Mouse (Mus musculus) lung, postnatal 0 days (tissue): Measurements from ENCODE around the gene Igsf8. TPM values are rescaled to one million over a fixed set of nuclear protein-coding genes. Genes with fewer than 3 reads are reported as not detected.

Source experiments
- ATAC-seq: fragments of 200-750 bp; cut with Nextera tagmentation; 2 replicates; pipeline ENCODE4 v1.8.0; 2017; ENCODE audit warnings: moderate library complexity
- DNase-seq: peaks from one replicate; pipeline ENCODE4 v3.0.0-alpha.2; 2016; ENCODE audit warnings: low spot score
- H3K27ac ChIP-seq: fragments of 300-500 bp; sonication (generic); 2 replicates; pipeline ENCODE4 v1.5.1; 2014; ENCODE audit warnings: antibody characterized with exemption, mild to moderate bottlenecking, low read length, mixed read lengths
- H3K27me3 ChIP-seq: fragments of 300-500 bp; sonication (generic); replicated peaks from 2 replicates; pipeline ENCODE4 v1.6.1; 2014; ENCODE audit warnings: low read length, mixed read lengths; ENCODE audit not compliant: insufficient read depth
- H3K36me3 ChIP-seq: fragments of 300-500 bp; sonication (generic); 2 replicates; pipeline ENCODE4 v1.6.1; 2014; ENCODE audit warnings: low read length, mixed read lengths; ENCODE audit not compliant: insufficient read depth
- H3K4me1 ChIP-seq: fragments of 300-500 bp; sonication (generic); 2 replicates; pipeline ENCODE4 v1.6.1; 2014; ENCODE audit warnings: antibody characterized with exemption, low read depth, low read length, mixed read lengths; ENCODE audit not compliant: insufficient read depth
- H3K4me2 ChIP-seq: fragments of 300-500 bp; sonication (generic); replicated peaks from 2 replicates; pipeline ENCODE4 v1.6.1; 2014; ENCODE audit warnings: low read depth, mild to moderate bottlenecking, low read length, moderate library complexity, mixed read lengths
- H3K4me3 ChIP-seq: fragments of 300-500 bp; sonication (generic); 2 replicates; pipeline ENCODE4 v1.5.1; 2014; ENCODE audit warnings: low read depth, low read length
- H3K9ac ChIP-seq: fragments of 300-500 bp; sonication (generic); replicated peaks from 2 replicates; pipeline ENCODE4 v1.6.1; 2014; ENCODE audit warnings: low read depth, mild to moderate bottlenecking
- H3K9me3 ChIP-seq: fragments of 300-500 bp; sonication (generic); 2 replicates; pipeline ENCODE4 v1.6.1; 2016; ENCODE audit warnings: low read length, mixed read lengths
- CTCF ChIP-seq: IDR thresholded peaks from 2 replicates; pipeline ENCODE4 v1.5.1; 2016; ENCODE audit warnings: antibody characterized with exemption, mild to moderate bottlenecking
- EP300 ChIP-seq: IDR thresholded peaks from 2 replicates; pipeline ENCODE4 v1.6.1; 2016; ENCODE audit warnings: antibody characterized with exemption, mild to moderate bottlenecking, control low read depth
- WGBS: fragments of 180-500 bp; shearing (Covaris S2); extraction: QIAGEN DNeasy Blood & Tissue Kit; methylation state at CpG from one replicate; pipeline ENCODE4 v1.1.7; 2014; 5-methylcytosine and 5-hydroxymethylcytosine counted together
- polyA plus RNA-seq: library from polyadenylated mRNA; unstranded; fragments of >200 nt; fragmentation: Nextera tagmentation; extraction: Ambion mirVana; gene quantifications from 2 replicates; pipeline ENCODE4 v1.2.1, GENCODE M21; 2015

Gene Igsf8
- polyA plus RNA-seq, 1 experiment from 2014 or later, result 30.0 TPM

GRCm38 (mm10) chr1:172364684-172365083 is 103.2 kb downstream of the Igsf8 start:
- 13% methylated on average over 6 of the region's 6 CpGs for WGBS
- no peaks in the 10 kb centered on the region for H3K27me3 ChIP-seq
- H3K4me3 ChIP-seq, result no peak overlapping the region
- H3K4me1 ChIP-seq, result no peaks in the 10 kb centered on the region
- H3K4me2 ChIP-seq, result no peak overlapping the region
- H3K9me3 ChIP-seq, result no peaks in the 10 kb centered on the region
- no peak overlapping the region for H3K27ac ChIP-seq
- DNase-seq (peak; percentile 78), ATAC-seq (peak; percentile 82)
- no peak overlapping the region for H3K9ac ChIP-seq
- TF ChIP-seq EP300 (no peak), CTCF (peak; percentile 78)
- no peaks in the 10 kb centered on the region for H3K36me3 ChIP-seq

GRCm38 (mm10) chr1:172368768-172369418 is 107.5 kb downstream of the Igsf8 start:
- peak; percentile 71 for ATAC-seq
- Histone ChIP-seq H3K27ac (no peak overlapping the region), H3K27me3 (no peaks in the 10 kb centered on the region), H3K4me2 (peak overlapping the region; percentile 32; the same call in 1 of the 2 replicates), H3K4me1 (no peaks in the 10 kb centered on the region), H3K9me3 (no peaks in the 10 kb centered on the region), H3K9ac (no peak overlapping the region), H3K36me3 (no peaks in the 10 kb centered on the region), H3K4me3 (no peak overlapping the region)
- peak; percentile 73 for TF ChIP-seq CTCF
- TF ChIP-seq EP300, result no peak
- DNase-seq, result peak; percentile 76
- WGBS, result 23% methylated on average over 23 of the region's 23 CpGs

Other genes starting within 250 kb of the Igsf8 start
- gene Vangl2, start 233.2 kb upstream of the Igsf8 start, polyA plus RNA-seq, result 6.2 and 6.9 TPM in 2 replicates
- not detected in 2 replicates for gene Nhlh1, start 204.1 kb upstream of the Igsf8 start, polyA plus RNA-seq
- 99.1 and 111 TPM in 2 replicates for gene Copa, start 179.1 kb upstream of the Igsf8 start, polyA plus RNA-seq
- gene Ncstn, start 178.8 kb upstream of the Igsf8 start, polyA plus RNA-seq, result 103 and 108 TPM in 2 replicates
- 74.5 and 74.9 TPM in 2 replicates for gene Pex19, start 134.9 kb upstream of the Igsf8 start, polyA plus RNA-seq
- 93.7 and 96.6 TPM in 2 replicates for gene Dcaf8, start 113.6 kb upstream of the Igsf8 start, polyA plus RNA-seq
- 114 and 118 TPM in 2 replicates for gene Pea15a, start 54.8 kb upstream of the Igsf8 start, polyA plus RNA-seq
- 2.5 TPM in 2 replicates for gene Casq1, start 41.8 kb upstream of the Igsf8 start, polyA plus RNA-seq
- 0.04 and 0.05 TPM in 2 replicates for gene Atp1a4, start 3.2 kb upstream of the Igsf8 start, polyA plus RNA-seq
- gene Atp1a2, start 36.4 kb downstream of the Igsf8 start, polyA plus RNA-seq, result 15.3 and 17.0 TPM in 2 replicates
- gene Kcnj9, start 67.7 kb downstream of the Igsf8 start, polyA plus RNA-seq, result not detected in 2 replicates
- gene Kcnj10, start 79.6 kb downstream of the Igsf8 start, polyA plus RNA-seq, result 0.04 TPM in 2 replicates
- gene Pigm, start 114.9 kb downstream of the Igsf8 start, polyA plus RNA-seq, result 3.5 and 3.9 TPM in 2 replicates
- gene Slamf9, start 213.7 kb downstream of the Igsf8 start, polyA plus RNA-seq, result 4.7 and 5.3 TPM in 2 replicates
- gene Igsf9, start 220.1 kb downstream of the Igsf8 start, polyA plus RNA-seq, result 1.1 and 1.3 TPM in 2 replicates
- gene Tagln2, start 238.4 kb downstream of the Igsf8 start, polyA plus RNA-seq, result 739 and 823 TPM in 2 replicates